Mouse (Mus musculus) MEL (cell line): ENCODE results near the gene Atxn7. TPM values are rescaled to one million over a fixed set of nuclear protein-coding genes. Genes with fewer than 3 reads are reported as not detected.

ENCODE experiments used
- DNase-seq: peaks from one replicate; pipeline ENCODE4 v3.0.0; 2011; ENCODE audit warnings: low read depth, low spot score
- H3K27ac ChIP-seq: 2 replicates; pipeline ENCODE4 v1.5.1; 2012; ENCODE audit warnings: low read depth, mild to moderate bottlenecking, control low read depth, low read length, moderate library complexity; ENCODE audit not compliant: control insufficient read depth
- H3K27me3 ChIP-seq, 2 experiments: fragments of 150-350 bp in 1 of 2; sonication (generic) in 1 of 2; 2 replicates each; pipeline ENCODE4 v1.6.1; 2012; ENCODE audit warnings: low read length in 2 of 2, mild to moderate bottlenecking in 2 of 2, improper control_type of control experiment in 1 of 2, moderate library complexity in 1 of 2; ENCODE audit not compliant: insufficient read depth in 2 of 2, control insufficient read depth in 1 of 2
- H3K36me3 ChIP-seq, 2 experiments: 2 replicates each; pipeline ENCODE4 v1.6.1; 2012 to 2014; ENCODE audit warnings: low read length in 2 of 2, improper control_type of control experiment in 1 of 2, inconsistent platforms in 1 of 2, mild to moderate bottlenecking in 1 of 2; ENCODE audit not compliant: insufficient read depth in 2 of 2, control insufficient read depth in 1 of 2
- H3K4me1 ChIP-seq, 2 experiments: fragments of 150-350 bp in 1 of 2; sonication (generic) in 1 of 2; 2 replicates each; pipeline ENCODE4 v1.6.1; 2012; ENCODE audit warnings: low read length in 2 of 2, improper control_type of control experiment in 1 of 2, mild to moderate bottlenecking in 1 of 2; ENCODE audit not compliant: insufficient read depth in 2 of 2, control insufficient read depth in 1 of 2
- H3K4me3 ChIP-seq, 2 experiments: fragments of 150-350 bp in 1 of 2; sonication (generic) in 1 of 2; 2 replicates each; pipeline ENCODE4 v1.5.1; 2012; ENCODE audit warnings: low read depth in 2 of 2, low read length in 2 of 2, mild to moderate bottlenecking in 2 of 2, moderate library complexity in 2 of 2, control low read depth in 1 of 2, improper control_type of control experiment in 1 of 2; ENCODE audit not compliant: control insufficient read depth in 1 of 2, insufficient read depth in 1 of 2
- H3K79me2 ChIP-seq: 2 replicates; pipeline ENCODE4 v1.6.1; 2012; ENCODE audit warnings: mild to moderate bottlenecking, low read length, moderate library complexity; ENCODE audit not compliant: control insufficient read depth, poor library complexity, insufficient read depth
- H3K9ac ChIP-seq: 2 replicates; pipeline ENCODE4 v1.6.1; 2012; ENCODE audit warnings: low read depth, mild to moderate bottlenecking, control low read depth, low read length, moderate library complexity; ENCODE audit not compliant: control insufficient read depth, poor library complexity, severe bottlenecking
- H3K9me3 ChIP-seq: fragments of 150-350 bp; sonication (generic); replicated peaks from 2 replicates; pipeline ENCODE4 v1.6.1; 2012; ENCODE audit warnings: mild to moderate bottlenecking, low read length, improper control_type of control experiment, moderate library complexity; ENCODE audit not compliant: insufficient read depth
- BHLHE40 ChIP-seq: IDR thresholded peaks from 2 replicates; pipeline ENCODE4 v1.6.1; 2012; ENCODE audit warnings: low read depth, mild to moderate bottlenecking, inconsistent platforms, low read length, improper control_type of control experiment, borderline replicate concordance
- CHD1 ChIP-seq: IDR thresholded peaks from 2 replicates; pipeline ENCODE4 v1.6.1; 2012; ENCODE audit warnings: low read depth, mild to moderate bottlenecking, inconsistent platforms, low read length, improper control_type of control experiment
- CHD2 ChIP-seq: IDR thresholded peaks from 2 replicates; pipeline ENCODE4 v1.6.1; 2011; ENCODE audit warnings: low read length, improper control_type of control experiment
- ELF1 ChIP-seq: IDR thresholded peaks from 2 replicates; pipeline ENCODE4 v1.6.1; 2014; ENCODE audit warnings: low read depth, mild to moderate bottlenecking, inconsistent platforms, low read length, improper control_type of control experiment, moderate library complexity
- EP300 ChIP-seq, 2 experiments: IDR thresholded peaks; 2 replicates each; pipeline ENCODE4 v1.6.1; 2011; ENCODE audit warnings: improper control_type of control experiment in 2 of 2, low read length in 2 of 2, low read depth in 1 of 2, mild to moderate bottlenecking in 1 of 2
- HCFC1 ChIP-seq: IDR thresholded peaks from 2 replicates; pipeline ENCODE4 v1.6.1; 2012; ENCODE audit warnings: low read depth, mild to moderate bottlenecking, inconsistent platforms, low read length, improper control_type of control experiment, moderate library complexity
- JUND ChIP-seq: IDR thresholded peaks from 2 replicates; pipeline ENCODE4 v1.6.1; 2011; ENCODE audit warnings: low read depth, mild to moderate bottlenecking, improper control_type of control experiment, low read length
- KAT2A ChIP-seq: conservative IDR thresholded peaks from 2 replicates; pipeline ENCODE4 v1.6.1; 2012; ENCODE audit warnings: low read depth, low read length, improper control_type of control experiment, inconsistent platforms
- MAFK ChIP-seq: IDR thresholded peaks from 2 replicates; pipeline ENCODE4 v1.6.1; 2011; ENCODE audit warnings: low read depth, mild to moderate bottlenecking, low read length, improper control_type of control experiment, borderline replicate concordance
- MAZ ChIP-seq: IDR thresholded peaks from 2 replicates; pipeline ENCODE4 v1.6.1; 2012; ENCODE audit warnings: low read depth, mild to moderate bottlenecking, inconsistent platforms, low read length, improper control_type of control experiment
- MXI1 ChIP-seq: IDR thresholded peaks from 2 replicates; pipeline ENCODE4 v1.6.1; 2011; ENCODE audit warnings: mild to moderate bottlenecking, low read depth, low read length, improper control_type of control experiment
- MYC ChIP-seq: IDR thresholded peaks from 2 replicates; pipeline ENCODE4 v1.6.1; 2011; ENCODE audit warnings: low read depth, mild to moderate bottlenecking, low read length, improper control_type of control experiment, moderate library complexity
- NELFE ChIP-seq: IDR thresholded peaks from 2 replicates; pipeline ENCODE4 v1.6.1; 2011; ENCODE audit warnings: low read depth, low read length, improper control_type of control experiment
- POLR2AphosphoS2 ChIP-seq: IDR thresholded peaks from 2 replicates; pipeline ENCODE4 v1.6.1; 2011; ENCODE audit warnings: low read length, improper control_type of control experiment
- RAD21 ChIP-seq: IDR thresholded peaks from 2 replicates; pipeline ENCODE4 v1.6.1; 2011; ENCODE audit warnings: mild to moderate bottlenecking, low read depth, low read length, improper control_type of control experiment
- RCOR1 ChIP-seq: IDR thresholded peaks from 2 replicates; pipeline ENCODE4 v1.6.1; 2012; ENCODE audit warnings: low read depth, mild to moderate bottlenecking, inconsistent platforms, low read length, improper control_type of control experiment
- SIN3A ChIP-seq: IDR thresholded peaks from 2 replicates; pipeline ENCODE4 v1.6.1; 2012; ENCODE audit warnings: low read length, improper control_type of control experiment, inconsistent platforms
- SMC3 ChIP-seq: IDR thresholded peaks from 2 replicates; pipeline ENCODE4 v1.6.1; 2011; ENCODE audit warnings: low read depth, low read length, improper control_type of control experiment
- TBP ChIP-seq: IDR thresholded peaks from 2 replicates; pipeline ENCODE4 v1.8.0; 2011; ENCODE audit warnings: low read depth, low read length, improper control_type of control experiment
- USF1 ChIP-seq: IDR thresholded peaks from 2 replicates; pipeline ENCODE4 v1.6.1; 2014; ENCODE audit warnings: low read depth, mild to moderate bottlenecking, inconsistent platforms, low read length, improper control_type of control experiment, moderate library complexity
- ZC3H11A ChIP-seq: IDR thresholded peaks from 2 replicates; pipeline ENCODE4 v1.6.1; 2012; ENCODE audit warnings: low read depth, mild to moderate bottlenecking, inconsistent platforms, low read length, improper control_type of control experiment
- ZKSCAN1 ChIP-seq: IDR thresholded peaks from 2 replicates; pipeline ENCODE4 v1.6.1; 2012; ENCODE audit warnings: low read depth, mild to moderate bottlenecking, inconsistent platforms, low read length, improper control_type of control experiment, moderate library complexity
- ZMIZ1 ChIP-seq: IDR thresholded peaks from 2 replicates; pipeline ENCODE4 v1.6.1; 2012; ENCODE audit warnings: low read depth, mild to moderate bottlenecking, inconsistent platforms, low read length, improper control_type of control experiment, moderate library complexity
- polyA plus RNA-seq, 2 experiments: library from polyadenylated mRNA; stranded (reverse) in 1 of 2; unstranded in 1 of 2; fragments of >175 nt in 1 of 2; fragments of >200 nt in 1 of 2; gene quantifications; 2 replicates each; pipeline versions ENCODE4 v1.2.1 to v1.2.4; 2012; ENCODE audit warnings: low replicate concordance in 2 of 2, low read depth in 1 of 2; ENCODE audit not compliant: insufficient read length in 2 of 2, insufficient read depth in 1 of 2, missing spikeins in 1 of 2
- total RNA-seq: library from RNA; depleted of rRNA; stranded (reverse); fragments of 300-350 nt; gene quantifications from 2 replicates; pipeline ENCODE4 v1.2.3, GENCODE M21; 2012

Atxn7 gene
- total and polyA plus RNA-seq, 3 experiments, result 2.3 to 7.7 TPM; not detected in 1

- no peak overlapping the region for H3K4me3 ChIP-seq
- H3K4me1 ChIP-seq, result peaks cover 2 to 11% of the 10 kb centered on the region in 2 experiments; a peak in 3 of 4 replicates
- no peak for TF ChIP-seq EP300 (IDR thresholded peaks at IDR 0.05; ENCODE audit: low read depth in 1 of 2, low read length in 2 of 2)
- TF ChIP-seq HCFC1, result no peak
- no peak for TF ChIP-seq TBP
- TF ChIP-seq CHD1, result no peak
- no peak for TF ChIP-seq ZC3H11A
- H3K79me2 ChIP-seq, result no peaks in the 10 kb centered on the region
- peaks cover 0 to 12% of the 10 kb centered on the region in 2 experiments; a peak in 2 of 4 replicates for H3K36me3 ChIP-seq
- no peak overlapping the region for H3K9ac ChIP-seq
- no peaks in the 10 kb centered on the region for H3K9me3 ChIP-seq
- no peak for DNase-seq
- H3K27me3 ChIP-seq, result no peaks in the 10 kb centered on the region
- no peak overlapping the region for H3K27ac ChIP-seq
Observed at GRCm38 (mm10) chr14:14071456-14071855, 110.2 kb downstream of the Atxn7 start.

GRCm38 (mm10) chr14:14080604-14081194, 119.5 kb downstream of the Atxn7 start:
- no peak for TF ChIP-seq MYC
- no peak for TF ChIP-seq POLR2AphosphoS2
- TF ChIP-seq MAFK, result no peak
- TF ChIP-seq KAT2A, result no peak
- TF ChIP-seq CHD2, result no peak
- TF ChIP-seq SMC3, result no peak
- no peak for TF ChIP-seq ZMIZ1
- no peak for TF ChIP-seq JUND
- no peak for TF ChIP-seq ELF1
- TF ChIP-seq ZKSCAN1, result no peak
- TF ChIP-seq BHLHE40, result no peak
- no peak for TF ChIP-seq NELFE
- no peak for TF ChIP-seq RCOR1
- no peak for TF ChIP-seq SIN3A
- TF ChIP-seq MAZ, result no peak
- TF ChIP-seq RAD21, result no peak
- no peak for TF ChIP-seq HCFC1
- TF ChIP-seq USF1, result no peak
- TF ChIP-seq MXI1, result no peak
- Histone ChIP-seq H3K4me1 (no peaks in the 10 kb centered on the region), H3K79me2 (no peaks in the 10 kb centered on the region), H3K27me3 (no peaks in the 10 kb centered on the region), H3K27ac (no peak overlapping the region), H3K9me3 (no peaks in the 10 kb centered on the region), H3K9ac (no peak overlapping the region), H3K36me3 (no peaks in the 10 kb centered on the region), H3K4me3 (no peak overlapping the region)
- DNase-seq, result no peak
